Mouse (Mus musculus) activated CD4-positive, CD25-positive, alpha-beta regulatory T cell (primary cell): ENCODE data around the gene Mmp15. TPM values are rescaled to one million over a fixed set of nuclear protein-coding genes. Genes with fewer than 3 reads are reported as not detected.

Source experiments
- polyA plus RNA-seq, 2 experiments: library from polyadenylated mRNA; unstranded; fragments of 100-300 nt; shearing (Covaris generic); gene quantifications; one replicate each; pipeline ENCODE4 v1.2.1; 2017

Gene Mmp15
- under 1 TPM; 0.52 to 0.61 TPM for polyA plus RNA-seq

DNA sequence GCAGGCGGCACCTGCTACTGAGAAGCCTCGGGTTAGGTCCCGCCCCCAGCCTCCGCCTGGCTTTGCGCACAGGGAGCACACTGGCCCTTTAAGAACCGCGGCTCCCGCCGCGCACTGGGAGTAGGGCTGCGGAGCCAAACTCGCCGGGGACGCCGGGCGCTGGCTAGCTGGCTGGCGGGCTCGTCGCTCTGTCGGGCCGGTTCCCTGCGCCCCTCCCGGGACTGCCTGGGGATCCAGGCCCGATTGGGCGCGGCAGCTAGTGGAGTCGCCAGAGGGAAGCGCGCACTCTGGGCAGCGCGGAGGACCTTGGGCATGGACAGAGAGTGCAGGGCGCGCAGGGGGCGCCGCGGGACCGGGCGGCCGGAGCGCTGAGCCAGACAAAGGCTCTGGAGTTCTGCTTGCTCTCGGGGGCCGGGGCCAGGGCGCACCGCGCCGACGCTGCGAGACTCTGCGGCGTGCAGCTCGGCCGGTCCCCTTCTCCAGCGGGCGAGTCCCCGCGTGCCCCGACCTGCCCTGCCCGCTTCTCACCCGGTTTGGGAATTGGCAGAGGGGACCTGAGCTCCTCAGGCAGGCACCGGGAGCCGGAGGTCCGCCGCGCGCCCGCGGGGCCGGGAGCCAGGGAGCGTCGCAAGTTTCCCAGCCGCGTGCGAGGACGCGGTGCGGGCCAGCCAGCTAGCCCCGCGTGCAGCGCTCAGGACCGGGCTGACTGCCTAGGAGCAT is at the start of gene Mmp15:
TSS of gene Mmp15 (plus strand) at position 118 of the 720 bp plus-strand sequence.

GRCm38 (mm10) chr8:95306431-95306830 is 45.6 kb upstream of the Mmp15 start, which contains the start of gene Cngb1:
TSS of gene Cngb1 (minus strand) at chr8:95306585.

GRCm38 (mm10) chr8:95310342-95310970 is 41.6 kb upstream of the Mmp15 start, which contains the start of gene Tepp:
TSS of gene Tepp (plus strand) at chr8:95310566.

GRCm38 (mm10) chr8:95331720-95332436 is 20.2 kb upstream of the Mmp15 start, which contains the start of the genes Zfp319 and Usb1:
TSS of gene Zfp319 (minus strand) at chr8:95331950.
TSS of gene Usb1 (plus strand) at chr8:95332284.

Other genes with a start within 250 kb of the Mmp15 start
- 1 to 10 TPM in 1 of 2 experiments, under 1 TPM in 1; 0.51 to 3.5 TPM for gene Kifc3, start 149.5 kb upstream of the Mmp15 start, polyA plus RNA-seq
- gene Cngb1, start 45.7 kb upstream of the Mmp15 start, polyA plus RNA-seq = under 1 TPM in 1 of 2 experiments, not detected in 1; 0.17 TPM
- not detected for gene Tepp, start 41.7 kb upstream of the Mmp15 start, polyA plus RNA-seq
- gene Zfp319, start 20.3 kb upstream of the Mmp15 start, polyA plus RNA-seq = 1 to 10 TPM; 6.3 to 8.4 TPM
- 10 to 100 TPM; 57.8 to 63.3 TPM for gene Usb1, start 20.0 kb upstream of the Mmp15 start, polyA plus RNA-seq
- gene Cfap20, start 82.6 kb downstream of the Mmp15 start, polyA plus RNA-seq = 10 to 100 TPM; 42.5 to 52.7 TPM
- 10 to 100 TPM; 30.7 to 46.6 TPM for gene Csnk2a2, start 137.8 kb downstream of the Mmp15 start, polyA plus RNA-seq
- gene Ccdc113, start 181.8 kb downstream of the Mmp15 start, polyA plus RNA-seq = not detected
- gene Prss54, start 224.1 kb downstream of the Mmp15 start, polyA plus RNA-seq = not detected